Mouse (Mus musculus) limb, embryonic 13.5 days (tissue): Measurements from ENCODE around the gene Sds. TPM values are rescaled to one million over a fixed set of nuclear protein-coding genes. Genes with fewer than 3 reads are reported as not detected.

Experiments used
- ATAC-seq: fragments of 200-750 bp; cut with Nextera tagmentation; 2 replicates; pipeline ENCODE4 v1.8.0; 2017; ENCODE audit warnings: low read depth, moderate number of reproducible peaks, moderate TSS enrichment; ENCODE audit not compliant: low FRiP score
- H3K27ac ChIP-seq: fragments of 300-500 bp; sonication (generic); 2 replicates; pipeline ENCODE4 v1.5.1; 2015; ENCODE audit warnings: inconsistent platforms, mild to moderate bottlenecking, moderate library complexity
- H3K27me3 ChIP-seq: fragments of 300-500 bp; sonication (generic); 2 replicates; pipeline ENCODE4 v1.6.1; 2015; ENCODE audit warnings: mild to moderate bottlenecking, inconsistent platforms
- H3K36me3 ChIP-seq: fragments of 300-500 bp; sonication (generic); 2 replicates; pipeline ENCODE4 v1.6.1; 2015; ENCODE audit warnings: inconsistent platforms, mild to moderate bottlenecking, moderate library complexity
- H3K4me1 ChIP-seq: fragments of 300-500 bp; sonication (generic); 2 replicates; pipeline ENCODE4 v1.6.1; 2015; ENCODE audit warnings: inconsistent platforms
- H3K4me2 ChIP-seq: fragments of 300-500 bp; sonication (generic); replicated peaks from 2 replicates; pipeline ENCODE4 v1.6.1; 2015; ENCODE audit warnings: inconsistent platforms, mild to moderate bottlenecking, moderate library complexity
- H3K4me3 ChIP-seq: fragments of 300-500 bp; sonication (generic); 2 replicates; pipeline ENCODE4 v1.5.1; 2015; ENCODE audit warnings: moderate library complexity, mild to moderate bottlenecking, inconsistent platforms
- H3K9ac ChIP-seq: fragments of 300-500 bp; sonication (generic); 2 replicates; pipeline ENCODE4 v1.6.1; 2015; ENCODE audit warnings: mild to moderate bottlenecking, inconsistent platforms
- H3K9me3 ChIP-seq: fragments of 300-500 bp; sonication (generic); 2 replicates; pipeline ENCODE4 v1.6.1; 2016; ENCODE audit warnings: inconsistent platforms
- WGBS: fragments of 180-500 bp; shearing (Covaris S2); methylation state at CpG from one replicate; pipeline ENCODE4 v1.1.7; 2015; 5-methylcytosine and 5-hydroxymethylcytosine counted together
- polyA plus RNA-seq: library from polyadenylated mRNA; unstranded; fragments of >200 nt; fragmentation: Nextera tagmentation; extraction: Ambion mirVana; gene quantifications from 2 replicates; pipeline ENCODE4 v1.2.1, GENCODE M21; 2015

Gene Sds
- polyA plus RNA-seq, 1 experiment from 2014 or later, result not detected

DNA sequence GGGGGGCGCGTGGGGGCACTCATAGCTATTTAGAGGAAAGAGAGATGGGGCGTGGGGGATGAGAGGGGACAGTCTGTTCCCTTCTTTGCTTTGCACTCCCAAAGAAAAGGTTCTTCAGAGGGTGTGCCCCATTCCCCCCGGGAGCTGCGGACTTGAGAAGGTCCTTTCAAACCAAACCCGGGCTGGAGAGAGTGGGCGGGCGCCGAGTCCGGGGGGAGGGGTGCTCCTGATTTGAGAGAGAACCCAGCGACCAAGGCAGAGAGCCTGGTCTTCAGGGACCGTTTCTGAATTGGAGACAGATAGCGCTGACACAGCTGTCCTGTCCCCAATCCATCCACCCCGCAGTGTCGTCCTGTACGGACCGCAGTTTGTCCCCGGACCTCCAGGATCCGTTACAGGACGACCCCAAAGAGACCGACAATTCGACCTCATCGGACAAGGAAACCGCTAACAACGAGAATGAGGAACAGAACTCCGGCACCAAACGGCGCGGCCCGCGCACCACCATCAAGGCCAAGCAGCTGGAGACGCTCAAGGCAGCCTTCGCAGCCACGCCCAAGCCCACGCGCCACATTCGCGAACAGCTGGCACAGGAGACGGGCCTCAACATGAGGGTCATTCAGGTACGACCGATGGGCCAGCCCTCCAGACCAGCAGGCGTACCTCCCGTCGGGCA lies 41.2 kb upstream of the Sds start:
- WGBS, result under 1% methylated on average over 44 of the region's 44 CpGs
- Histone ChIP-seq H3K27me3 (peaks cover 99% of the 10 kb centered on the region), H3K9ac (no peak overlapping the region), H3K4me1 (peaks cover 30% of the 10 kb centered on the region), H3K36me3 (no peaks in the 10 kb centered on the region), H3K4me3 (no peak overlapping the region), H3K4me2 (no peak overlapping the region; the same call in 1 of the 2 replicates), H3K9me3 (no peaks in the 10 kb centered on the region), H3K27ac (no peak overlapping the region)
- ATAC-seq, result no peak

GRCm38 (mm10) chr5:120435731-120436501 lies 40.4 kb upstream of the Sds start:
- Histone ChIP-seq H3K4me2 (peak overlapping the region; percentile 61), H3K4me3 (peak overlapping the region; percentile 38), H3K9ac (no peak overlapping the region), H3K4me1 (peaks cover 33% of the 10 kb centered on the region), H3K27me3 (peaks cover 100% of the 10 kb centered on the region), H3K36me3 (no peaks in the 10 kb centered on the region), H3K27ac (no peak overlapping the region), H3K9me3 (no peaks in the 10 kb centered on the region)
- ATAC-seq, result no peak; the same call in 1 of the 2 replicates
- under 1% methylated on average over 47 of the region's 47 CpGs for WGBS

DNA sequence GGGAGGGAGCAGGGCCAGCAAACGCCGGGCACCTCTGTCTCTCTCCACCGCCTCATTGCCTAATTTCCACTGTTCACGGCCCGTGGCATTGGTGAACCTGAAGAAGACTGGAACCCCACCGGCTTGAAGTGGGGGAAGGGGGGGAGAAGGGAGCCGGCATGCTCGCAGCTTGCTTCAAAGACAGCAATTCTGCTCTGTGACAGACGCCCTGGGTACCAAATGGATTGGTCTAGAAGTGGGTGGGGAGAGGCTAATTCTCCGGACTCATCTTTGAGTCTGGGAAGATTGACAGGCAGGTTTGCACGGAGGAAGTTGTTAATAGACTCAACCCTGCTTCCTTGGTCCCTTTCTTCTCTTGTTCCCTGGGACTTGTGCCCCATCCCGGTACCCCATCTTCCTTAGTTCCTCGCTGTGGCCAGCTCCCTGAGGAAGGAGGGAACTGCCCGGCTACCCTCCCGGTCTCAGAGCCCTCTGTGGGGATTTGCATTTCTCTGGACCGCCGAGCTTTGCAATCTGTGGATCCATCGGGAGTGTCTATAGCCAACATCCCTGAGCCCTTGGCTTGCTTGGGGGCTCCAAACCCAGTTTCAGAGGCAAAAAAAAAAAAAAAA lies 39.3 kb upstream of the Sds start:
- H3K4me3 ChIP-seq, result no peak overlapping the region
- WGBS, result under 1% methylated on average over 18 of the region's 18 CpGs
- no peak for ATAC-seq

DNA sequence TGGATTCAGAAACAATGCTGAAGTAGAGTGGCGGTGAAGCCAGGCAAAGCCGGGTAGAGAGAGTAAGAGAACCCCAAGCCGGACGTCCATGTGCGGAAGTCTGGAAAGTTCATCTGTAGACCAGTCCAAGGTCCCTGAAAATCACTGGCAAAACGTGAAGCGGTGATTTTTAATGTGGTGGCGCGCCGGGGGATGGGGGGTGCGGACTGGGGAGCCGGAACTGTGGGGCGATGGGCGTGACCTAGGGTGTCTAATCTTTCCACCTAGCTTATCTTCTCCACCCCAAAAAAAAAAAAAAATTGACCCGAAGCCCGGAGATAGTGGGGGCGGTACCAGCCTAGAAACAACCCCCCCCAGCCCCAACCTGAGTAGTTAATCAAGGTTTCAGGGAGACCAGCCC lies 38.8 kb upstream of the Sds start:
- WGBS, result under 1% methylated on average over 17 of the region's 17 CpGs
- Histone ChIP-seq H3K36me3 (no peaks in the 10 kb centered on the region), H3K4me1 (peaks cover 25% of the 10 kb centered on the region), H3K9ac (no peak overlapping the region), H3K4me2 (no peak overlapping the region), H3K9me3 (no peaks in the 10 kb centered on the region), H3K27ac (no peak overlapping the region), H3K4me3 (0 out of 2 replicates have a peak overlapping the region, but pooled peaks have one; percentile 22), H3K27me3 (peaks cover 96% of the 10 kb centered on the region)
- ATAC-seq, result no peak

More for the DNA sequence above, 39.3 kb upstream of the Sds start:
- no peaks in the 10 kb centered on the region for H3K9me3 ChIP-seq
- H3K27me3 ChIP-seq, result peaks cover 96% of the 10 kb centered on the region
- H3K4me2 ChIP-seq, result no peak overlapping the region
- peaks cover 29% of the 10 kb centered on the region for H3K4me1 ChIP-seq
- H3K36me3 ChIP-seq, result no peaks in the 10 kb centered on the region
- H3K9ac ChIP-seq, result no peak overlapping the region
- no peak overlapping the region for H3K27ac ChIP-seq

DNA sequence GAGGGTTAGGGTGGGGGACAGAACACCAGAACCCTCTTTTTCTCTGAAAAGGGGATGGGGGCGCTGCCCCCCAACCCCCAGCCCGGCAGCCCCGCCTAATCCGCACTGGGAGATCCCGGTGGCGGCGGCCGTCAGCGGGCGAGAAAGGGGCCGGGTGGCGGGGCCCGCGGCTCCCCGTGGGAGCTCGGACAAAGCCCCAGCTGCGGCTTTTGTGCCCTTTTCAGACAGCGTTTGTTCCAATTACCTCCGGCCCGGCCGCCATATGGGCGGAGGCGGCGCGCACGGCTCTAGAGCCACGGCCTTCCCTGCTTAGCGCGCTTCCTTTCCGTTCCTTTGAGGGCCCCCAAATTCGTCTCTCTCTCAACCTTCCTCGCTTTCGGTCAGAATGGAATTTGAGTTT lies 38.3 kb upstream of the Sds start:
- no peak overlapping the region for H3K27ac ChIP-seq
- H3K4me2 ChIP-seq, result 0 out of 2 replicates have a peak overlapping the region, but pooled peaks have one; percentile 35
- peaks cover 96% of the 10 kb centered on the region for H3K27me3 ChIP-seq
- ATAC-seq, result no peak
- H3K9ac ChIP-seq, result no peak overlapping the region
- WGBS, result under 1% methylated on average over 33 of the region's 33 CpGs
- peak overlapping the region; percentile 22 for H3K4me3 ChIP-seq
- H3K4me1 ChIP-seq, result peaks cover 25% of the 10 kb centered on the region
- H3K9me3 ChIP-seq, result no peaks in the 10 kb centered on the region
- H3K36me3 ChIP-seq, result no peaks in the 10 kb centered on the region

GRCm38 (mm10) chr5:120438469-120438868 lies 37.9 kb upstream of the Sds start:
- Histone ChIP-seq H3K27ac (no peak overlapping the region), H3K9ac (no peak overlapping the region), H3K4me2 (0 out of 2 replicates have a peak overlapping the region, but pooled peaks have one; percentile 35), H3K9me3 (no peaks in the 10 kb centered on the region), H3K36me3 (no peaks in the 10 kb centered on the region), H3K4me1 (peaks cover 25% of the 10 kb centered on the region), H3K4me3 (no peak overlapping the region), H3K27me3 (peaks cover 96% of the 10 kb centered on the region)
- WGBS, result under 1% methylated on average over 13 of the region's 13 CpGs
- ATAC-seq, result no peak

DNA sequence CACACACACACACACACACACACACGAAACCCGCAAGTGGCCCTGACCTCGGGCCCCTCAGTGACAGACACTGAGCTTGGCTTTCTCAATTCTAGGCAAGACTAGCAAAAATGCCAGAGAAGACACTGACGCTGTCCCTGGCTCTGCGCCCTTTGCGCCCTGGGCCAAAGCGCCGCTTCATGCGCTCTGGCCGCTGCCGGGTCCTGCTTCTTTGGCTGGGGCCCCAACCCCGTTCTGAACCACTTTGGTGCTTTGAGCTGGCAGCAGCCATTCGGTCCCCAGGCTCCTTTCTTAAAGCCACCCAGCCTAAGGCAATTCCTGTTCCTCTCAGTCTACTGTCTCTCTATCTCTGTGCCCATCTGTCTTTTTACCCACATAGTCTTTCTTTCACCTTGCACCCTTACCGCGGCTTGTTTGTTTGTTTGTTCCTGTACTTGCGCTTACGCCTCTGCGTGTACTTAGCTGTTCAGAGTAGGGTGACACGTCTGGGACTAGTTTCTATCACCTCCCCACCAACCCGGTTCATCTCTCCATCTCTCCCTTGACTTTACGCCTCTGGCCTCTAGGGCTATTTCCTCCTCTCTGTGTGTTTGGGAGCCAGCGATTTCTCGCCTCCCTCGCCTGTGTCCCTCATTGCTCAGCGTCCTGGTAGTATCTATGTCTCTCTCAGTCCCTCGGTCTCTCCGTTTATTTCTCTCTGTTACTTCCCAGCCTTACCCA lies 37.2 kb upstream of the Sds start:
- Histone ChIP-seq H3K9ac (no peak overlapping the region), H3K4me1 (peaks cover 25% of the 10 kb centered on the region), H3K27me3 (peaks cover 95% of the 10 kb centered on the region), H3K4me2 (no peak overlapping the region; the same call in 1 of the 2 replicates), H3K36me3 (no peaks in the 10 kb centered on the region), H3K27ac (no peak overlapping the region), H3K4me3 (no peak overlapping the region), H3K9me3 (no peaks in the 10 kb centered on the region)
- ATAC-seq, result no peak
- under 1% methylated on average over 27 of the region's 27 CpGs for WGBS

DNA sequence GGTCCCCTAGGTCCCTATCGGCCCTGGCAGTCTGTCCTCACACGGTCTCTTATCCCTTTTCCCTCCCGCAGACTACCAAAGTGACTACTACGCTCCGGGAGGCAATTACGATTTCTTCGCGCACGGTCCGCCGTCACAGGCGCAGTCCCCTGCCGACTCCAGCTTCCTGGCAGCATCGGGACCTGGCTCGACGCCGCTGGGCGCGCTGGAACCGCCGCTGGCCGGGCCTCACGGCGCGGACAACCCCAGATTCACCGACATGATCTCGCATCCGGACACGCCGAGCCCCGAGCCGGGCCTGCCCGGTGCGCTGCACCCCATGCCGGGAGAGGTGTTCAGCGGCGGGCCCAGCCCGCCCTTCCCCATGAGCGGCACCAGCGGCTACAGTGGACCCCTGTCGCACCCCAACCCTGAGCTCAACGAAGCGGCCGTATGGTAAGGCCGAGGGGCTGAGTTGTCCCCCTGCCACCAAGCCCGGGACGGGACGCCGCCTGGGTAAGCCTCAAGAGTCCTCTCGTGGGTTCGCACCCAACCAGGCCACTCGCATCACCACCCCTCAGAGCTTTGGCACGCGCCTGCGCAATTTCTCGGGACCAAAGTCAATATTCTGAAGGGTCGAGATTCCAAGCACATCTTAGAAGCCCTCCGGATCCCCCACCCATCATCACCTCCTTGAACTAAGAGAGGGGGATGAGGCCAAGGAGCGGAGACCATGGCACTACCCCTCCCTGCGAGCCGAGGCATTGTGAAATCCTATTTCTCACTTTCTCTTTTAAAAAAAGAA lies 36.2 kb upstream of the Sds start:
- H3K4me3 ChIP-seq, result peak overlapping the region; percentile 36
- H3K36me3 ChIP-seq, result no peaks in the 10 kb centered on the region
- peak overlapping the region; percentile 58 for H3K4me2 ChIP-seq
- peaks cover 95% of the 10 kb centered on the region for H3K27me3 ChIP-seq
- H3K9me3 ChIP-seq, result no peaks in the 10 kb centered on the region
- H3K27ac ChIP-seq, result no peak overlapping the region
- 1% methylated on average over 60 of the region's 61 CpGs for WGBS
- no peak for ATAC-seq
- peak overlapping the region; percentile 39; the same call in 1 of the 2 replicates for H3K9ac ChIP-seq
- peaks cover 25% of the 10 kb centered on the region for H3K4me1 ChIP-seq

DNA sequence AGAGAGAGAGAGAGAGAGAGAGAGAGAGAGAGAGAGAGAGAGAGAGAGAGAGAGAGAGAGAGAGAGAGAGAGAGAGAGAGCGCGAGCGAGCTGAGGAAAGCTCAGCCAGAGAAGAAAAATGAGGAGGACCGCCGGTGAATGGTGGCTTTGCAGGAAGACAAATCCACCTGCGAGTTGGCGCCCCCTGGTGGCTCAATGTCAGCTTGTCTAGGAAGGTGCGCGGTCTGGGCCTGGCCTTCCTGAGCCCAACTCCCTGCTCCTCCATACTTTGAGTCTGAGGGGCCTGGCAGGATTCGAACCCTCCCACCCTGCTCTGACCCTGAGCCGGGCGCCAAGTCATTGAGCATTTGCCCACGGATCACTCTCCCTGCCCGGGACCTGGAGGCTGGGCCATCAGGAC lies 35.6 kb upstream of the Sds start:
- Histone ChIP-seq H3K27me3 (peaks cover 95% of the 10 kb centered on the region), H3K4me3 (peak overlapping the region; percentile 36), H3K4me1 (peaks cover 21% of the 10 kb centered on the region), H3K9ac (no peak overlapping the region), H3K27ac (no peak overlapping the region), H3K4me2 (peak overlapping the region; percentile 58), H3K36me3 (no peaks in the 10 kb centered on the region), H3K9me3 (no peaks in the 10 kb centered on the region)
- ATAC-seq, result 0 out of 2 replicates have a peak, but pooled peaks have one; percentile 40
- WGBS, result 6% methylated on average over 14 of the region's 14 CpGs

- H3K27me3 ChIP-seq, result peaks cover 73% of the 10 kb centered on the region
- 28% methylated on average over 13 of the region's 13 CpGs for WGBS
Measured at GRCm38 (mm10) chr5:120447305-120447704, 29.0 kb upstream of the Sds start.

GRCm38 (mm10) chr5:120454756-120455337 lies 21.5 kb upstream of the Sds start:
- no peak overlapping the region for H3K9ac ChIP-seq
- H3K27me3 ChIP-seq, result peaks cover 60% of the 10 kb centered on the region
- peak overlapping the region; percentile 31; the same call in 1 of the 2 replicates for H3K4me2 ChIP-seq
- H3K36me3 ChIP-seq, result no peaks in the 10 kb centered on the region
- no peak overlapping the region for H3K4me3 ChIP-seq
- no peaks in the 10 kb centered on the region for H3K9me3 ChIP-seq
- ATAC-seq, result no peak
- H3K4me1 ChIP-seq, result 0 out of 2 replicates have a peak, but pooled peaks cover 3% of the 10 kb centered on the region
- H3K27ac ChIP-seq, result no peak overlapping the region
- WGBS, result 41% methylated on average over 14 of the region's 14 CpGs

More at GRCm38 (mm10) chr5:120447305-120447704, 29.0 kb upstream of the Sds start:
- no peak overlapping the region for H3K9ac ChIP-seq
- H3K36me3 ChIP-seq, result no peaks in the 10 kb centered on the region
- no peak for ATAC-seq
- no peak overlapping the region for H3K4me3 ChIP-seq
- no peaks in the 10 kb centered on the region; the same call in 1 of the 2 replicates for H3K9me3 ChIP-seq
- no peak overlapping the region for H3K27ac ChIP-seq
- no peak overlapping the region for H3K4me2 ChIP-seq
- no peaks in the 10 kb centered on the region for H3K4me1 ChIP-seq
